Mouse (Mus musculus) lung, adult 2 months (tissue): Measurements from ENCODE around the gene Fam160a2.

Experiments
- CTCF ChIP-seq: fragments of 200-500 bp; IDR thresholded peaks from 2 replicates; pipeline ENCODE4 v1.5.1; 2011; ENCODE audit warnings: mild to moderate bottlenecking, low read length, control low read depth; ENCODE audit not compliant: insufficient read depth
- POLR2A ChIP-seq: fragments of 200-500 bp; IDR thresholded peaks from 2 replicates; pipeline ENCODE4 v1.6.1; 2011; ENCODE audit warnings: low read depth, mild to moderate bottlenecking, control low read depth, low read length, borderline replicate concordance; ENCODE audit errors: extremely low read depth

GRCm38 (mm10) chr7:105416529-105416928 lies 16.7 kb upstream of the Fam160a2 start:
- no peak for TF ChIP-seq POLR2A
- no peak for TF ChIP-seq CTCF
